Mouse (Mus musculus) lung, adult 2 months (tissue): ENCODE data around the gene Ssx2ip. TPM values are rescaled to one million over a fixed set of nuclear protein-coding genes. Genes with fewer than 3 reads are reported as not detected.
A peak's percentile ranks its signal among the peaks of the same experiment; 100 is the strongest.

Source experiments
- DNase-seq: peaks from one replicate; pipeline ENCODE4 v3.0.0; 2022
- H3K4me1 ChIP-seq: fragments of 200-500 bp; 2 replicates; pipeline ENCODE4 v1.6.1; 2011; ENCODE audit warnings: low read length; ENCODE audit not compliant: control insufficient read depth, insufficient read depth
- H3K4me3 ChIP-seq: fragments of 200-500 bp; replicated peaks from 2 replicates; pipeline ENCODE3; 2011; ENCODE audit warnings: low read depth, mild to moderate bottlenecking, control low read depth, low read length; ENCODE audit errors: extremely low read depth
- CTCF ChIP-seq: fragments of 200-500 bp; IDR thresholded peaks from 2 replicates; pipeline ENCODE4 v1.5.1; 2011; ENCODE audit warnings: mild to moderate bottlenecking, low read length, control low read depth; ENCODE audit not compliant: insufficient read depth
- POLR2A ChIP-seq: fragments of 200-500 bp; IDR thresholded peaks from 2 replicates; pipeline ENCODE4 v1.6.1; 2011; ENCODE audit warnings: low read depth, mild to moderate bottlenecking, control low read depth, low read length, borderline replicate concordance; ENCODE audit errors: extremely low read depth
- WGBS: fragments of 180-500 bp; shearing (Covaris S2); methylation state at CpG from one replicate; pipeline ENCODE4 v1.1.7; 2018; 5-methylcytosine and 5-hydroxymethylcytosine counted together
- polyA plus RNA-seq: library from polyadenylated mRNA; depleted of rRNA; stranded (reverse); fragments of >200 nt; gene quantifications from 2 replicates; pipeline ENCODE4 v1.2.3, GENCODE M21; 2012; rRNA removed

The Ssx2ip gene
- 5.9 and 7.2 TPM in 2 replicates for polyA plus RNA-seq

GRCm38 (mm10) chr3:146404311-146405201 lies at the start of gene Ssx2ip:
Ssx2ip (plus strand) TSS chr3:146404642.
- TF ChIP-seq POLR2A (0 out of 2 replicates have a peak, but pooled peaks have one; percentile 17), CTCF (no peak)
- peaks cover 5% of the 10 kb centered on the region; the same call in 1 of the 2 replicates for H3K4me1 ChIP-seq
- DNase-seq: peak; percentile 98
- peak within 1 kb of the TSS; percentile 85 for H3K4me3 ChIP-seq
- WGBS: under 1% methylated on average over 93 of the region's 100 CpGs

GRCm38 (mm10) chr3:146355146-146355545 lies 49.3 kb upstream of the Ssx2ip start:
- Histone ChIP-seq H3K4me1 (no peaks in the 10 kb centered on the region), H3K4me3 (no peak overlapping the region)
- DNase-seq: no peak
- no peak for TF ChIP-seq CTCF
- TF ChIP-seq POLR2A: no peak
- 55% methylated on average over 3 of the region's 3 CpGs for WGBS

- DNase-seq: no peak
- TF ChIP-seq POLR2A (no peak), CTCF (no peak)
- no peaks in the 10 kb centered on the region for H3K4me1 ChIP-seq
- 84% methylated on average over 9 of the region's 9 CpGs for WGBS
- H3K4me3 ChIP-seq: no peak overlapping the region
These were observed 39.0 kb upstream of the Ssx2ip start for GRCm38 (mm10) chr3:146365471-146365870.

- no peak for TF ChIP-seq POLR2A
- no peak for TF ChIP-seq CTCF
- Histone ChIP-seq H3K4me3 (no peak overlapping the region), H3K4me1 (no peaks in the 10 kb centered on the region)
- WGBS: 84% methylated on average over 2 of the region's 2 CpGs
- no peak for DNase-seq
These were observed 37.4 kb upstream of the Ssx2ip start for GRCm38 (mm10) chr3:146367058-146367457.

- TF ChIP-seq POLR2A (no peak), CTCF (no peak)
These were observed 33.8 kb upstream of the Ssx2ip start for GRCm38 (mm10) chr3:146370553-146371095.

GRCm38 (mm10) chr3:146371201-146371600 lies 33.2 kb upstream of the Ssx2ip start:
- TF ChIP-seq CTCF (no peak), POLR2A (no peak)
- DNase-seq: no peak
- H3K4me1 ChIP-seq: no peaks in the 10 kb centered on the region
- 56% methylated on average over 5 of the region's 5 CpGs for WGBS
- H3K4me3 ChIP-seq: no peak overlapping the region

More at GRCm38 (mm10) chr3:146370553-146371095, 33.8 kb upstream of the Ssx2ip start:
- H3K4me1 ChIP-seq: no peaks in the 10 kb centered on the region
- DNase-seq: no peak
- WGBS: 85% methylated on average over 7 of the region's 7 CpGs
- no peak overlapping the region for H3K4me3 ChIP-seq

- TF ChIP-seq CTCF (no peak), POLR2A (no peak)
- no peak for DNase-seq
- no peak overlapping the region for H3K4me3 ChIP-seq
- 90% methylated on average over 3 of the region's 3 CpGs for WGBS
- H3K4me1 ChIP-seq: no peaks in the 10 kb centered on the region
These were observed 29.8 kb upstream of the Ssx2ip start for GRCm38 (mm10) chr3:146374596-146375175.

GRCm38 (mm10) chr3:146375224-146375657 lies 29.2 kb upstream of the Ssx2ip start:
- 61% methylated on average over 4 of the region's 4 CpGs for whole genome bisulfite sequencing
- TF ChIP-seq POLR2A (no peak), CTCF (no peak)

GRCm38 (mm10) chr3:146376337-146377130 lies 27.9 kb upstream of the Ssx2ip start:
- TF ChIP-seq POLR2A (no peak), CTCF (no peak)
- 84% methylated on average over 15 of the region's 15 CpGs for WGBS
- no peak overlapping the region for H3K4me3 ChIP-seq
- H3K4me1 ChIP-seq: no peaks in the 10 kb centered on the region
- no peak for DNase-seq

More at GRCm38 (mm10) chr3:146375224-146375657, 29.2 kb upstream of the Ssx2ip start:
- DNase-seq: no peak
- H3K4me3 ChIP-seq: no peak overlapping the region
- H3K4me1 ChIP-seq: no peaks in the 10 kb centered on the region
